Mouse (Mus musculus): ENCODE results near the gene Adgrl4.
A peak's percentile ranks its signal among the peaks of the same experiment; 100 is the strongest.

The Adgrl4 gene

GRCm38 (mm10) chr3:151505606-151506005 lies 67.9 kb downstream of the Adgrl4 start:
- DNase-seq: no peak

DNA sequence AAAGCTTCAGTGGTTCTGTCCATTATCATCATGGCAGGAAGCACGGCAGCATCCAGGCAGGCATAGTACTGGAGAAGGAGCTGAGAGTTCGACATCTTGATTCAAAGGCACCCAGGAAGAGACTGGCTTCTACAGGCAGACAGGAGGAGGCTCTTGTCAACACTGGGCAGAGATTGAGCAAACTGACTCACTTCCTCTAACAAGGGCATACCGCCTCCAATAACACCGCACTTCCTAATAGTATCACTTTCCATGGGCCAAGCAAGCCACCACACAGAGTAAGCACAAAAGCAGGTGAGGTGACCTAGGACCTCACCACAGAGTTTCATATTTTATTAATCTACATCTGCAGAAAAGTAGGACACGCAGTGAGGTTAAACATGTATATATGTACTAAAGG lies 73.5 kb downstream of the Adgrl4 start:
- DNase-seq: no peak

DNA sequence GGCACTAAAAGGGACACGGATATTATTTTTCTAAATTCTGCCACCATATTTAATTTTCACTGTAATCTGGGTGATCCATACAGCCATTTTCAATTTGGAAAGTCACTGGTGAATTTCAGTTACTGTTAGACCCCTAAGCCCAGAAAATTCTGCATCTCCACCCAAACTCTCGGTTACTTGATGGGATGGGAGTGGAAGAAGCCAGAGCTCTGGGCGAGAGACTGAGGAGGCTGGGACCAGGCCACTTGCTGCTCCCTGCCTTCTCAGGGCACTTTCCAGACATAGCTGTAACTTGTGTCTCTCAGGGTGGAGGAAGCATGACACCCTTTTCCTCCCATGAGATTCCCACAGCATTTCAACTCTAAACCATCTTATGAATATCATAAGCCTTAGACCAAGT lies 109.5 kb downstream of the Adgrl4 start:
- DNase-seq: no peak

GRCm38 (mm10) chr3:151551002-151551401 lies 113.3 kb downstream of the Adgrl4 start:
- no peak for DNase-seq

DNA sequence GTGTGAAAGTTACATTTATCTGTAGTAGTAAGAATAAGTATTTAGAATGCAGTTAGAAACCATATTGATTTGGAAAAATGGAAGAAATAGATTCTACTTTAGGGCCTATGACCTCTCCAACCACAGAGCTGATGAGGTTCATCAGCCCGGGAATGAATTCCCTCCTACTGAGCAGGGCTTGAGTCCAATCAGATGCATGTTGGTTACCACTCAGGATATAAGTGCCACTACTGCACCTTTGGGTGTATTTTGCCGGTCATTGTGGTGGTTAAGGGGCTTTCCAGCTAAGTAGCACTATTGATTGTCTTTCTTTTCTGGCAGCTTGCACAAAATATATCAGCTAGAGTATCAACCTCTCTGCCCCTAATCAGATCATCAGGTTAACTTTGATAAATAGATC lies 118.9 kb downstream of the Adgrl4 start:
- no peak for DNase-seq

DNA sequence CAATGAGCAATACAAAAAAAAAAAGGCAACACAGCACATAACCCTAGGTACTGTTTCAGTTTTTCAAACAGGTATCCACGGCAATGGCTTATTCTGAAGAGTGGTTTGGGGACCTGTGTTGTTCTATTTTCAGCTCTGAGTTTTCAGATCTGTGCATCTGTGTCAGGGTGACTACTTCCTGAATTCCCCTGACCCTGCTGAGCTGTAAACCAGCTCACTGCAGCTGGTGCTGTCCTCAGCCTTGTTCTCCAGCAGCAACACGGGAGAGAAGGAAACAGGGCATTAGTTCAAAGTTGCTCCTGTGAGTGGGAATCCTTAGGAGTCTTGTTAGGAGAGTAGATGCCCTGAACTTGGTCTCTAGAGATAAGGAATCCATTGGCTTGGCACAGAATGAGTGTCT lies 119.4 kb downstream of the Adgrl4 start:
- no peak for DNase-seq

- DNase-seq: no peak
Observed at GRCm38 (mm10) chr3:151557607-151558006, 119.9 kb downstream of the Adgrl4 start.

GRCm38 (mm10) chr3:151558374-151558773 lies 120.7 kb downstream of the Adgrl4 start:
- no peak for DNase-seq

DNA sequence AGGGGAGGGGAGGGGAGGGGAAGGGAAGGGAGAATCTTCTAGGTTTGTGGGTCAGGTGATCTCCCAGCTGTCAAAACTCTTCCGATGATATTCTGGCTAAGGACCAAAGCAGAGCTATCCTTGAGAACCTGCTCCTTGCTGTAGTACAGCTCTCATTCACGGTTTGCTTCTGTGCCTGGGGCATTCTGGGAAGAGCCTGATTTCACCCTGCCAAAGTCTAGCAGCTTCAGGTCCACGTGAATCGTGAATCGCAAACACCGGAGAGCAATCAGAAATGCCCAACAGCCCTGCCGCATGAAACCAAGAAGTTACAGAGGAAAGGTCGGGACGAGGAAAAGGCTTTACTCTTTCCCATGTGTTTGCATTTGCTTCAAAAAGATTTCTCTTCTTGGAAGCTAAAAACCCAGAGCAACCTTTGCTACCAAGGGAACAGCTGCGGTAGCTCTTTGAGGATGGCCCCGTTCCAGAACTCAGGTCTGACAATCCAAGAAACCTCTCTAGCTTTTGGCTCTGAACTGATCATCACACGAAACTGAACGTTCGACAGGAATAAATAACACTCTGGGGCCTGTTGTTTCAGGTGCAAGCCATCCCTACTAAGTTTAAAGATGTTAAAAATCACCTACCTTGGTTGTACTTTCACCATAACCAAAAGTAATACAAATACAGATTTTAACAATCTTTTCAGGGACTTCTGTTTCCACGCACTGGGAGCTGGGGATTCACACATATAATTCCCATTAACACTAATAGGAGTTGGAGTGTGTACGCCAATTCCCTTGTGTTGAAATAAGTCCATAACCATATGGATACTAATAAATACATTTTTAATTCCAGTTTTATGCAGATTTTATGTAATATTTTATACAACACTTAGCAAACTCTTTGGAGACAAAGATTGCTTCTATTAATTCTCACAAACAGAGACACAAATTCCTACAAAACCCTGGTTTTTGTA lies 128.3 kb downstream of the Adgrl4 start:
- peak; percentile 11 for DNase-seq

GRCm38 (mm10) chr3:151566629-151567028 lies 128.9 kb downstream of the Adgrl4 start:
- peak; percentile 12 for DNase-seq

GRCm38 (mm10) chr3:151567541-151567940 lies 129.9 kb downstream of the Adgrl4 start:
- no peak for DNase-seq

- DNase-seq: no peak
Observed at GRCm38 (mm10) chr3:151572089-151572488, 134.4 kb downstream of the Adgrl4 start.

GRCm38 (mm10) chr3:151575292-151575691 lies 137.6 kb downstream of the Adgrl4 start:
- no peak for DNase-seq

- DNase-seq: no peak
Observed at GRCm38 (mm10) chr3:151576155-151576554, 138.5 kb downstream of the Adgrl4 start.

DNA sequence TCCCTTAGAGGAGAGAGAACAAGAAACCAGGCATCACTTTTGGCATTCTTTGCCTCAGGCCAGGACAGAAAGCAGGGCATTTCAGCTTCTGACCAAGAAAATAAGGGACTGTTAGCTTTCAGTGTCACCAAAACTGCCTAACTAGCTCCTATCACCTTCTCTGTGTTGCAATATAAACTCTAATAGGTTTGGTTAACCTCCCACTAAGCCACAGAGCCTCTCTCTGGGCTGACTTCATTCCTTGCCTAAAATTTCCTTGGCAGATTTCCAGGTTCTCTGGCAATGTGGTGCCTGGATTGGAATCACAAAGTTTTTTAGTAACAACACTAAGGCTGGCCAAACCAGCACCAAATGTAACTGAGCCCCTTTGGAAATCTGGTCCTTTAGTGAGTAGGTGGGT lies 154.2 kb downstream of the Adgrl4 start:
- no peak for DNase-seq
